Mouse (Mus musculus) liver, adult 2 months (tissue): ENCODE measurements at regions not wholly inside any gene's neighbourhood (a gene's known extent, or its start where the extent isn't known, plus 50 kb on each side); places are given as distances from the start of the nearest gene placed in this dataset.

Experiments
- DNase-seq: peaks from one replicate; pipeline ENCODE4 v3.0.0-alpha.2; 2011; ENCODE audit warnings: low read depth, low spot score; ENCODE audit errors: extremely low read depth
- H3K27ac ChIP-seq: fragments of 200-500 bp; replicated peaks from 2 replicates; pipeline ENCODE4 v1.5.1; 2012; ENCODE audit warnings: low read depth, mild to moderate bottlenecking, control low read depth, inconsistent platforms, low read length; ENCODE audit not compliant: insufficient read depth
- H3K27me3 ChIP-seq: fragments of 200-500 bp; 2 replicates; pipeline ENCODE4 v1.6.1; 2012; ENCODE audit warnings: mild to moderate bottlenecking, moderate library complexity, low read length, inconsistent platforms; ENCODE audit not compliant: control insufficient read depth, insufficient read depth
- H3K36me3 ChIP-seq: fragments of 200-500 bp; 2 replicates; pipeline ENCODE4 v1.6.1; 2012; ENCODE audit warnings: low read length, inconsistent platforms; ENCODE audit not compliant: control insufficient read depth, insufficient read depth
- H3K4me1 ChIP-seq: fragments of 200-500 bp; 2 replicates; pipeline ENCODE4 v1.6.1; 2011; ENCODE audit warnings: low read length; ENCODE audit not compliant: control insufficient read depth, insufficient read depth
- H3K4me3 ChIP-seq: fragments of 200-500 bp; 2 replicates; pipeline ENCODE4 v1.5.1; 2011; ENCODE audit warnings: low read depth, mild to moderate bottlenecking, control low read depth, low read length, moderate library complexity; ENCODE audit not compliant: insufficient read depth
- H3K79me2 ChIP-seq: fragments of 200-500 bp; 2 replicates; pipeline ENCODE4 v1.6.1; 2012; ENCODE audit warnings: inconsistent platforms, mild to moderate bottlenecking, low read length, moderate library complexity; ENCODE audit not compliant: control insufficient read depth, insufficient read depth
- H3K9ac ChIP-seq: fragments of 200-500 bp; 2 replicates; pipeline ENCODE4 v1.6.1; 2012; ENCODE audit warnings: low read depth, mild to moderate bottlenecking, control low read depth, inconsistent platforms, low read length
- CTCF ChIP-seq: fragments of 200-500 bp; IDR thresholded peaks from 2 replicates; pipeline ENCODE4 v1.5.1; 2011; ENCODE audit warnings: low read depth, low read length, control low read depth
- POLR2A ChIP-seq: fragments of 200-500 bp; IDR thresholded peaks from 2 replicates; pipeline ENCODE4 v1.6.1; 2011; ENCODE audit warnings: low read length, control low read depth; ENCODE audit not compliant: insufficient read depth; ENCODE audit errors: extremely low read depth
- WGBS: fragments of 180-500 bp; shearing (Covaris S2); methylation state at CpG from one replicate; pipeline ENCODE4 v1.1.7; 2018; 5-methylcytosine and 5-hydroxymethylcytosine counted together

GRCm38 (mm10) chr1:137576174-137576573, 599.3 kb downstream of the Ptprc start:
- TF ChIP-seq POLR2A (no peak), CTCF (no peak)
- no peak overlapping the region for H3K9ac ChIP-seq
- 85% methylated on average over 9 of the region's 9 CpGs for WGBS
- H3K4me1 ChIP-seq, result no peaks in the 10 kb centered on the region
- DNase-seq, result no peak
- no peaks in the 10 kb centered on the region for H3K79me2 ChIP-seq
- H3K27me3 ChIP-seq, result no peaks in the 10 kb centered on the region
- no peak overlapping the region for H3K27ac ChIP-seq
- no peak overlapping the region for H3K4me3 ChIP-seq
- no peaks in the 10 kb centered on the region for H3K36me3 ChIP-seq

- TF ChIP-seq POLR2A (no peak), CTCF (no peak)
- Histone ChIP-seq H3K79me2 (no peaks in the 10 kb centered on the region), H3K27me3 (no peaks in the 10 kb centered on the region), H3K36me3 (no peaks in the 10 kb centered on the region), H3K4me3 (no peak overlapping the region), H3K4me1 (no peaks in the 10 kb centered on the region), H3K27ac (no peak overlapping the region), H3K9ac (no peak overlapping the region)
- DNase-seq, result no peak
These were observed 600.1 kb downstream of the Ptprc start for GRCm38 (mm10) chr1:137575380-137575779.

GRCm38 (mm10) chr1:137571905-137572865, 603.3 kb downstream of the Ptprc start:
- Histone ChIP-seq H3K27me3 (no peaks in the 10 kb centered on the region), H3K36me3 (no peaks in the 10 kb centered on the region), H3K27ac (no peak overlapping the region), H3K9ac (no peak overlapping the region), H3K79me2 (no peaks in the 10 kb centered on the region), H3K4me3 (no peak overlapping the region), H3K4me1 (no peaks in the 10 kb centered on the region)
- DNase-seq, result no peak
- TF ChIP-seq POLR2A (no peak), CTCF (no peak)
- WGBS, result 84% methylated on average over 6 of the region's 6 CpGs

GRCm38 (mm10) chr1:137571190-137571904, 604.2 kb downstream of the Ptprc start:
- Histone ChIP-seq H3K36me3 (no peaks in the 10 kb centered on the region), H3K9ac (no peak overlapping the region), H3K27me3 (no peaks in the 10 kb centered on the region), H3K4me1 (no peaks in the 10 kb centered on the region), H3K4me3 (no peak overlapping the region), H3K27ac (no peak overlapping the region), H3K79me2 (no peaks in the 10 kb centered on the region)
- TF ChIP-seq CTCF, result no peak
- no peak for TF ChIP-seq POLR2A
- WGBS, result 71% methylated on average over 4 of the region's 4 CpGs
- DNase-seq, result no peak

- Histone ChIP-seq H3K36me3 (no peaks in the 10 kb centered on the region), H3K27me3 (no peaks in the 10 kb centered on the region), H3K4me1 (no peaks in the 10 kb centered on the region), H3K27ac (no peak overlapping the region), H3K79me2 (no peaks in the 10 kb centered on the region), H3K9ac (no peak overlapping the region), H3K4me3 (no peak overlapping the region)
- no peak for DNase-seq
- 98% methylated on average over 1 of the region's 1 CpGs for WGBS
- TF ChIP-seq POLR2A (no peak), CTCF (no peak)
These were observed 607.3 kb upstream of the Nr5a2 start for GRCm38 (mm10) chr1:137567526-137567925.
